ENCODE assay signal across 18 mouse cellular contexts in the genomic region with DNA sequence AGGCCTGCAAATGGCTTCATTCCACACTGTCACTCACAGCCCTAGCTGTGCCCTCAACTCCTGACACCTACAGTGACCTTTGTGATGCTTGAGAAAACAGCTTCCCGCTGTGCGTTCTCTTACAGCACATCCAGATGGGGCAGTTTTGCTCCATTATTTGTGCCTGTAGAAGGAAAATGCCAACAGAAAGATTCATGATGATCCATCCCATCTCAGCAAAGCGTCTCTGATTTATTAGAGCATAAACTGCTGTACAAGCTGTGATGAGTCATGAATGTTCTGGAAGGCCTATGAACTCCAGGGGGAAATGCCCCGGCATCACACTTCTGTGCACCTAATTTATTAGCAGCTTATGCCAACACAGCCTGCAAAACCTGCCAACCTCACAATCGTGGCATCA.
DNase-seq lines count a peak whose midpoint lies in the region; ATAC-seq and TF ChIP-seq lines count a peak whose summit lies in the region.
"Had no signal": no experiment of that assay in that cellular context is flagged by ENCODE, and none has a peak within 500 bp of the region (broad histone marks: within the 10 kb centered on the region; RNA-seq: fewer than 3 reads in every experiment).

No protein-coding gene starts in this region.

- no peak overlapping the region for H3K4me2 ChIP-seq in neural tube, embryonic 15.5 days
- H3K4me2 ChIP-seq: embryonic facial prominence, embryonic 12.5 days; liver, embryonic 15.5 days had no signal

- no peaks in the 10 kb centered on the region for H3K27me3 ChIP-seq in cerebellum, adult 2 months (ENCODE audit: control insufficient read depth, insufficient read depth, low read length)
- no peaks in the 10 kb centered on the region for H3K27me3 ChIP-seq in neural tube, embryonic 15.5 days (replicated peaks)
- H3K27me3 ChIP-seq: embryonic facial prominence, embryonic 12.5 days; liver, embryonic 15.5 days had no signal

- DNase-seq in cerebellum, adult 2 months = peak; percentile 15 to 57
- no peak for DNase-seq in cerebellum, adult 11 months
- peak; percentile 27 for DNase-seq in neural tube, embryonic 10.5 days (ENCODE audit: extremely low spot score, low spot score)
- peak; percentile 45 for DNase-seq in embryo, embryonic 9.5 days (ENCODE audit: extremely low spot score)
- DNase-seq in thymus, postnatal 0 days (ENCODE audit: low spot score) = no peak
- DNase-seq in spleen, postnatal 4 days (ENCODE audit: low spot score in 2 of 2) = no peak
- no peak for DNase-seq in gastrocnemius, postnatal 10 days
- DNase-seq: B cell, adult 2 months; gastrocnemius, postnatal 25 days; kidney, adult 18-20 months; lung, postnatal 4 days; right cerebral cortex, adult 18-20 months; thymus, postnatal 25 days had no signal

- H3K9me3 ChIP-seq in neural tube, embryonic 15.5 days (replicated peaks) = no peaks in the 10 kb centered on the region
- H3K9me3 ChIP-seq: embryonic facial prominence, embryonic 12.5 days; liver, embryonic 15.5 days had no signal

- no peak for ATAC-seq in neural tube, embryonic 15.5 days (ENCODE audit: low FRiP score)
- ATAC-seq: forebrain, embryonic 14.5 days had no signal

- TF ChIP-seq CTCF in cerebellum, adult 2 months (IDR thresholded peaks at IDR 0.05; ENCODE audit: borderline replicate concordance, insufficient read depth, low read depth, low read length) = no peak

- no peak overlapping the region for H3K9ac ChIP-seq in neural tube, embryonic 15.5 days (replicated peaks)
- H3K9ac ChIP-seq: embryonic facial prominence, embryonic 12.5 days; liver, embryonic 15.5 days had no signal

- TF ChIP-seq POLR2A in cerebellum, adult 2 months (IDR thresholded peaks at IDR 0.05; ENCODE audit: borderline replicate concordance, insufficient read depth, low read length) = no peak

- no peaks in the 10 kb centered on the region for H3K36me3 ChIP-seq in neural tube, embryonic 15.5 days
- H3K36me3 ChIP-seq: embryonic facial prominence, embryonic 12.5 days; liver, embryonic 15.5 days had no signal

- H3K4me1 ChIP-seq in cerebellum, adult 2 months (ENCODE audit: control insufficient read depth, insufficient read depth, low read length) = peaks cover 7% of the 10 kb centered on the region
- H3K4me1 ChIP-seq in neural tube, embryonic 15.5 days = peaks cover 14% of the 10 kb centered on the region
- H3K4me1 ChIP-seq: liver, embryonic 15.5 days had no signal

- H3K27ac ChIP-seq in cerebellum, adult 2 months (ENCODE audit: insufficient read depth, low read length) = no peak overlapping the region
- H3K27ac ChIP-seq in neural tube, embryonic 15.5 days (replicated peaks) = no peak overlapping the region
- H3K27ac ChIP-seq: embryonic facial prominence, embryonic 12.5 days; liver, embryonic 15.5 days had no signal

- H3K4me3 ChIP-seq in cerebellum, adult 2 months (replicated peaks; ENCODE audit: insufficient read depth, low read depth, low read length) = no peak overlapping the region
- H3K4me3 ChIP-seq in neural tube, embryonic 15.5 days (replicated peaks) = no peak overlapping the region
- H3K4me3 ChIP-seq: embryonic facial prominence, embryonic 12.5 days; liver, embryonic 15.5 days; myocyte had no signal

- WGBS in cerebellum, adult 2 months = 44% methylated on average over 5 of the region's 5 CpGs
- WGBS in neural tube, embryonic 15.5 days = 33% methylated on average over 5 of the region's 5 CpGs

Comparison
In these comparisons a context has a peak if more than half of its experiments do, and no peak if none do; other contexts are left out.
1. DNase-seq: peak in cerebellum, adult 2 months (2 of 2), neural tube, embryonic 10.5 days (single experiment) and embryo, embryonic 9.5 days (single experiment); none in cerebellum, adult 11 months (single experiment), thymus, postnatal 0 days (single experiment), spleen, postnatal 4 days (0 of 2) and gastrocnemius, postnatal 10 days (single experiment).